Mouse (Mus musculus): ENCODE measurements around the gene Trappc13. TPM values are rescaled to one million over a fixed set of nuclear protein-coding genes. Genes with fewer than 3 reads are reported as not detected.

Trappc13 gene
- polyA plus RNA-seq, 1 experiment, result 4.6 TPM

- TF ChIP-seq CTCF (IDR thresholded peaks at IDR 0.05; ENCODE audit: extremely low read depth, insufficient read length, insufficient replicate concordance, low read depth, low read length) (peak; percentile 85; the same call in 1 of the 2 replicates), POLR2A (IDR thresholded peaks at IDR 0.05; ENCODE audit: low read depth, low read length) (no peak)
- H3K4me3 ChIP-seq (ENCODE audit: low read depth, low read length), result 0 out of 2 replicates have a peak overlapping the region, but pooled peaks have one; percentile 9
- H3K27me3 ChIP-seq (ENCODE audit: control insufficient read depth, insufficient read depth, low read length), result no peaks in the 10 kb centered on the region; the same call in 1 of the 2 replicates
- no peak overlapping the region for H3K27ac ChIP-seq (ENCODE audit: insufficient read depth, low read depth, low read length)
- 28% methylated on average over 13 of the region's 13 CpGs for WGBS
- no peaks in the 10 kb centered on the region for H3K4me1 ChIP-seq (ENCODE audit: control insufficient read depth, insufficient read depth, insufficient read length, low read length)
- peaks cover 7% of the 10 kb centered on the region for H3K36me3 ChIP-seq (ENCODE audit: control insufficient read depth, insufficient read depth, low read length)
These were observed 38.7 kb downstream of the Trappc13 start for GRCm38 (mm10) chr13:104139369-104140209.

- Histone ChIP-seq H3K4me1 (ENCODE audit: control insufficient read depth, insufficient read depth, insufficient read length, low read length) (no peaks in the 10 kb centered on the region), H3K4me3 (ENCODE audit: low read depth, low read length) (no peak overlapping the region), H3K36me3 (ENCODE audit: control insufficient read depth, insufficient read depth, low read length) (no peaks in the 10 kb centered on the region), H3K27ac (ENCODE audit: insufficient read depth, low read depth, low read length) (no peak overlapping the region), H3K27me3 (ENCODE audit: control insufficient read depth, insufficient read depth, low read length) (no peaks in the 10 kb centered on the region; the same call in 1 of the 2 replicates)
- TF ChIP-seq POLR2A (IDR thresholded peaks at IDR 0.05; ENCODE audit: low read depth, low read length) (no peak), CTCF (IDR thresholded peaks at IDR 0.05; ENCODE audit: extremely low read depth, insufficient read length, insufficient replicate concordance, low read depth, low read length) (no peak)
- WGBS, result 92% methylated on average over 4 of the region's 4 CpGs
These were observed 43.7 kb downstream of the Trappc13 start for GRCm38 (mm10) chr13:104134510-104135085.

GRCm38 (mm10) chr13:104132561-104132960 lies 45.7 kb downstream of the Trappc13 start:
- no peaks in the 10 kb centered on the region for H3K36me3 ChIP-seq (ENCODE audit: control insufficient read depth, insufficient read depth, low read length)
- no peak overlapping the region for H3K27ac ChIP-seq (ENCODE audit: insufficient read depth, low read depth, low read length)
- TF ChIP-seq CTCF (IDR thresholded peaks at IDR 0.05; ENCODE audit: extremely low read depth, insufficient read length, insufficient replicate concordance, low read depth, low read length), result no peak
- TF ChIP-seq POLR2A (IDR thresholded peaks at IDR 0.05; ENCODE audit: low read depth, low read length), result no peak
- no peak overlapping the region for H3K4me3 ChIP-seq (ENCODE audit: low read depth, low read length)
- no peaks in the 10 kb centered on the region for H3K4me1 ChIP-seq (ENCODE audit: control insufficient read depth, insufficient read depth, insufficient read length, low read length)
- no peaks in the 10 kb centered on the region; the same call in 1 of the 2 replicates for H3K27me3 ChIP-seq (ENCODE audit: control insufficient read depth, insufficient read depth, low read length)
- WGBS, result 84% methylated on average over 2 of the region's 2 CpGs

GRCm38 (mm10) chr13:104123662-104124381 lies 54.4 kb downstream of the Trappc13 start:
- Histone ChIP-seq H3K4me3 (ENCODE audit: low read depth, low read length) (0 out of 2 replicates have a peak overlapping the region, but pooled peaks have one; percentile 14), H3K36me3 (ENCODE audit: control insufficient read depth, insufficient read depth, low read length) (no peaks in the 10 kb centered on the region), H3K27ac (ENCODE audit: insufficient read depth, low read depth, low read length) (no peak overlapping the region), H3K4me1 (ENCODE audit: control insufficient read depth, insufficient read depth, insufficient read length, low read length) (peaks cover 2% of the 10 kb centered on the region; the same call in 1 of the 2 replicates), H3K27me3 (ENCODE audit: control insufficient read depth, insufficient read depth, low read length) (no peaks in the 10 kb centered on the region)
- WGBS, result 41% methylated on average over 20 of the region's 20 CpGs
- TF ChIP-seq POLR2A (IDR thresholded peaks at IDR 0.05; ENCODE audit: low read depth, low read length), result no peak
- no peak for TF ChIP-seq CTCF (IDR thresholded peaks at IDR 0.05; ENCODE audit: extremely low read depth, insufficient read length, insufficient replicate concordance, low read depth, low read length)

GRCm38 (mm10) chr13:104122078-104122840 lies 56.0 kb downstream of the Trappc13 start:
- TF ChIP-seq CTCF (IDR thresholded peaks at IDR 0.05; ENCODE audit: extremely low read depth, insufficient read length, insufficient replicate concordance, low read depth, low read length), result no peak
- no peak overlapping the region for H3K27ac ChIP-seq (ENCODE audit: insufficient read depth, low read depth, low read length)
- H3K4me3 ChIP-seq (ENCODE audit: low read depth, low read length), result no peak overlapping the region
- peaks cover 2% of the 10 kb centered on the region; the same call in 1 of the 2 replicates for H3K4me1 ChIP-seq (ENCODE audit: control insufficient read depth, insufficient read depth, insufficient read length, low read length)
- no peaks in the 10 kb centered on the region for H3K36me3 ChIP-seq (ENCODE audit: control insufficient read depth, insufficient read depth, low read length)
- WGBS, result 65% methylated on average over 17 of the region's 17 CpGs
- no peaks in the 10 kb centered on the region for H3K27me3 ChIP-seq (ENCODE audit: control insufficient read depth, insufficient read depth, low read length)

- no peaks in the 10 kb centered on the region for H3K36me3 ChIP-seq (ENCODE audit: control insufficient read depth, insufficient read depth, low read length)
- no peaks in the 10 kb centered on the region for H3K27me3 ChIP-seq (ENCODE audit: control insufficient read depth, insufficient read depth, low read length)
- TF ChIP-seq CTCF (IDR thresholded peaks at IDR 0.05; ENCODE audit: extremely low read depth, insufficient read length, insufficient replicate concordance, low read depth, low read length) (no peak), POLR2A (IDR thresholded peaks at IDR 0.05; ENCODE audit: low read depth, low read length) (no peak)
- no peaks in the 10 kb centered on the region; the same call in 1 of the 2 replicates for H3K4me1 ChIP-seq (ENCODE audit: control insufficient read depth, insufficient read depth, insufficient read length, low read length)
- WGBS, result 93% methylated on average over 2 of the region's 2 CpGs
- H3K27ac ChIP-seq (ENCODE audit: insufficient read depth, low read depth, low read length), result no peak overlapping the region
- H3K4me3 ChIP-seq (ENCODE audit: low read depth, low read length), result no peak overlapping the region
These were observed 63.4 kb downstream of the Trappc13 start for GRCm38 (mm10) chr13:104114827-104115226.

Data from small intestine, adult 2 months (tissue).